Mouse (Mus musculus) megakaryocyte, embryonic 14.5 days (primary cell): Measurements from ENCODE around the gene Odc1.

Source experiments
- FLI1 ChIP-seq: IDR thresholded peaks from 2 replicates; pipeline ENCODE4 v1.6.1; 2012; ENCODE audit warnings: low read length, inconsistent platforms, mixed read lengths
- GATA1 ChIP-seq: IDR thresholded peaks from 3 replicates; pipeline ENCODE4 v1.6.1; 2012; ENCODE audit warnings: mixed read lengths, low read length, inconsistent platforms, borderline replicate concordance

- TF ChIP-seq GATA1 (no peak), FLI1 (no peak)
Measured at GRCm38 (mm10) chr12:17495858-17496451, 48.6 kb upstream of the Odc1 start.
